Mouse (Mus musculus) liver, embryonic 14.5 days (tissue): ENCODE data around the gene Trp53.

Experiments
- CTCF ChIP-seq: IDR thresholded peaks from 2 replicates; pipeline ENCODE4 v1.5.1; 2016; ENCODE audit warnings: antibody characterized with exemption, low read depth, control low read depth
- EP300 ChIP-seq: IDR thresholded peaks from 2 replicates; pipeline ENCODE4 v1.6.1; 2016; ENCODE audit warnings: antibody characterized with exemption, low read depth

DNA sequence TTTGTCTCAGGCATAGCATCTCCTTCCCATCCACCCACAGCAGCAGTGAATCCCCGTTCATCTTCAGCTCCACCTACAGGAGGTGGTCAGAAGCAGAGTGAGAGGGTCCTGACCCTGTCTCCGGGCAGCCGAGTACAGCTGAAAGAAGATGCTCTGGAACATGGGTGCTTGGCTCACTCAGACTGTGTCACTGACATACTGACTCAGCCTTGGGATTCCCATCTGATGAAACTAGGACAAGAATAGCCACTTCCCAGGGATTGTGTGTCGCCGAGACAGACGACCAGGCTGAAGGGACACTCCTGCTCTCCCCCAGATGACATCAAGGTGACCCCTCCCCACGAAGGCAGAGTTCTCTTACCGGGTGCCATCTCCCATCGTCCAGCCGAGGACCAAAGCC is 36.6 kb downstream of the Trp53 start:
- TF ChIP-seq CTCF (no peak; the same call in 1 of the 2 replicates), EP300 (no peak)
